7 mouse cellular contexts compared by ENCODE assay signal in genomic region chr7:127018416-127019305, GRCm38 (mm10). TPM values are rescaled to one million over a fixed set of nuclear protein-coding genes. Genes with fewer than 3 reads are reported as not detected.
DNase-seq lines count a peak whose midpoint lies in the region; ATAC-seq and TF ChIP-seq lines count a peak whose summit lies in the region.

No protein-coding gene starts in this region.

- no peaks in the 10 kb centered on the region for H3K9me3 ChIP-seq in forebrain, embryonic 10.5 days
- no peaks in the 10 kb centered on the region for H3K9me3 ChIP-seq in hindbrain, embryonic 14.5 days (ENCODE audit: control insufficient read depth, low read length)
- H3K9me3 ChIP-seq in neural tube, embryonic 14.5 days (ENCODE audit: control insufficient read depth, low read length): no peaks in the 10 kb centered on the region

- TF ChIP-seq CTCF in left cerebral cortex, adult 2 months (IDR thresholded peaks at IDR 0.05): no peak

- H3K27ac ChIP-seq in left cerebral cortex, adult 2 months: peak overlapping the region; percentile 95
- H3K27ac ChIP-seq in forebrain, embryonic 10.5 days: peak overlapping the region; percentile 100
- H3K27ac ChIP-seq in hindbrain, embryonic 14.5 days: peak overlapping the region; percentile 39; the same call in 1 of the 2 replicates
- peak overlapping the region; percentile 4; the same call in 1 of the 2 replicates for H3K27ac ChIP-seq in neural tube, embryonic 14.5 days (ENCODE audit: low read depth, low read length)

- no peak for ATAC-seq in hindbrain, embryonic 14.5 days (ENCODE audit: low FRiP score)
- ATAC-seq in neural tube, embryonic 14.5 days (ENCODE audit: low read depth): no peak

- H3K27me3 ChIP-seq in forebrain, embryonic 10.5 days (ENCODE audit: poor library complexity, severe bottlenecking): no peaks in the 10 kb centered on the region
- no peaks in the 10 kb centered on the region for H3K27me3 ChIP-seq in hindbrain, embryonic 14.5 days (ENCODE audit: control insufficient read depth, insufficient read depth, low read length)
- H3K27me3 ChIP-seq in neural tube, embryonic 14.5 days (ENCODE audit: control insufficient read depth, insufficient read depth, low read length): no peaks in the 10 kb centered on the region

- peak overlapping the region; percentile 84 for H3K4me2 ChIP-seq in hindbrain, embryonic 14.5 days (replicated peaks)
- H3K4me2 ChIP-seq in neural tube, embryonic 14.5 days (ENCODE audit: low read depth, low read length): peak overlapping the region; percentile 98; the same call in 1 of the 2 replicates

- peak overlapping the region; percentile 82 for H3K9ac ChIP-seq in hindbrain, embryonic 14.5 days
- H3K9ac ChIP-seq in neural tube, embryonic 14.5 days (replicated peaks; ENCODE audit: low read depth, low read length): no peak overlapping the region

- H3K4me1 ChIP-seq in forebrain, embryonic 10.5 days: peaks cover 93% of the 10 kb centered on the region
- peaks cover 57% of the 10 kb centered on the region for H3K4me1 ChIP-seq in hindbrain, embryonic 14.5 days (replicated peaks; ENCODE audit: control insufficient read depth, insufficient read depth, low read length)
- H3K4me1 ChIP-seq in neural tube, embryonic 14.5 days (ENCODE audit: control insufficient read depth, insufficient read depth, low read length): peaks cover 59% of the 10 kb centered on the region

- intact Hi-C loops in left cerebral cortex, adult 2 months (cut with DNase I): no loop called here
- intact Hi-C loops in left cerebral cortex, postnatal 25 days (cut with DNase I): no loop called here

- H3K4me3 ChIP-seq in left cerebral cortex, adult 2 months: peak overlapping the region; percentile 69
- peak overlapping the region; percentile 92; the same call in 1 of the 2 replicates for H3K4me3 ChIP-seq in forebrain, embryonic 10.5 days
- H3K4me3 ChIP-seq in hindbrain, embryonic 14.5 days (replicated peaks; ENCODE audit: low read length): no peak overlapping the region
- H3K4me3 ChIP-seq in neural tube, embryonic 14.5 days (ENCODE audit: low read depth, low read length): no peak overlapping the region

- peaks cover 43% of the 10 kb centered on the region for H3K36me3 ChIP-seq in forebrain, embryonic 10.5 days (replicated peaks)
- H3K36me3 ChIP-seq in hindbrain, embryonic 14.5 days (replicated peaks; ENCODE audit: control insufficient read depth, insufficient read depth): peaks cover 43% of the 10 kb centered on the region
- peaks cover 16% of the 10 kb centered on the region for H3K36me3 ChIP-seq in neural tube, embryonic 14.5 days (ENCODE audit: control insufficient read depth, insufficient read depth, low read length)

- no peak for DNase-seq in left cerebral cortex, adult 2 months (ENCODE audit: extremely low spot score in 1 of 2, low spot score in 2 of 2)
- DNase-seq in left cerebral cortex, postnatal 25 days (ENCODE audit: low spot score in 2 of 2): no peak
- DNase-seq in forebrain, embryonic 10.5 days (ENCODE audit: extremely low spot score, low spot score): no peak
- no peak for DNase-seq in hindbrain, embryonic 14.5 days (ENCODE audit: low spot score)
- DNase-seq in thymus, postnatal 4 days: no peak
- DNase-seq in lung, postnatal 36 days: no peak

- WGBS in forebrain, embryonic 10.5 days: 90% methylated on average over 15 of the region's 15 CpGs
- WGBS in hindbrain, embryonic 14.5 days: 89% methylated on average over 15 of the region's 15 CpGs
- WGBS in neural tube, embryonic 14.5 days: 91% methylated on average over 15 of the region's 15 CpGs

RNA-seq across cellular contexts. Expression of gene Pagr1a, which starts 1.5 kb away (rescaled TPM):
- total RNA-seq in left cerebral cortex, adult 2 months (2021): 10 to 100 TPM; 15.1 to 27.1 TPM
- 10 to 100 TPM; 22.5 to 23.9 TPM for total RNA-seq in left cerebral cortex, postnatal 25 days (2021)
- polyA plus RNA-seq in forebrain, embryonic 10.5 days (2016; fragmentation: Nextera tagmentation; extraction: Ambion mirVana): 92.7 and 121 TPM in 2 replicates
- 31.5 and 38.6 TPM in 2 replicates for polyA plus RNA-seq in hindbrain, embryonic 14.5 days (2014; fragmentation: Nextera tagmentation; extraction: Ambion mirVana)
- polyA plus RNA-seq in neural tube, embryonic 14.5 days (2014; fragmentation: Nextera tagmentation; extraction: Ambion mirVana): 30.4 and 46.9 TPM in 2 replicates

RNA-seq across cellular contexts. Expression of gene Gm42742, which starts 2.2 kb away (rescaled TPM):
- 10 to 100 TPM; 61.0 to 66.3 TPM for total RNA-seq in left cerebral cortex, adult 2 months (2021)
- total RNA-seq in left cerebral cortex, postnatal 25 days (2021): 10 to 100 TPM; 39.2 to 43.8 TPM
- 32.6 and 46.7 TPM in 2 replicates for polyA plus RNA-seq in forebrain, embryonic 10.5 days (2016; fragmentation: Nextera tagmentation; extraction: Ambion mirVana)
- 51.9 and 52.3 TPM in 2 replicates for polyA plus RNA-seq in hindbrain, embryonic 14.5 days (2014; fragmentation: Nextera tagmentation; extraction: Ambion mirVana)
- polyA plus RNA-seq in neural tube, embryonic 14.5 days (2014; fragmentation: Nextera tagmentation; extraction: Ambion mirVana): 36.3 and 60.2 TPM in 2 replicates

RNA-seq across cellular contexts. Expression of gene Prrt2, which starts 2.4 kb away (rescaled TPM):
- total RNA-seq in left cerebral cortex, adult 2 months (2021): 100 to 1,000 TPM; 214 to 216 TPM
- 100 to 1,000 TPM; 191 to 195 TPM for total RNA-seq in left cerebral cortex, postnatal 25 days (2021)
- polyA plus RNA-seq in forebrain, embryonic 10.5 days (2016; fragmentation: Nextera tagmentation; extraction: Ambion mirVana): 3.5 and 4.0 TPM in 2 replicates
- 46.7 and 57.0 TPM in 2 replicates for polyA plus RNA-seq in hindbrain, embryonic 14.5 days (2014; fragmentation: Nextera tagmentation; extraction: Ambion mirVana)
- polyA plus RNA-seq in neural tube, embryonic 14.5 days (2014; fragmentation: Nextera tagmentation; extraction: Ambion mirVana): 41.4 and 63.5 TPM in 2 replicates

RNA-seq across cellular contexts. Expression of gene Pagr1b, which starts 2.4 kb away (rescaled TPM):
- total RNA-seq in left cerebral cortex, adult 2 months (2021): 1 to 10 TPM in 1 of 2 experiments, not detected in 1; 1.2 TPM
- 1 to 10 TPM in 1 of 2 experiments, under 1 TPM in 1; 0.66 to 2.3 TPM for total RNA-seq in left cerebral cortex, postnatal 25 days (2021)
- polyA plus RNA-seq in forebrain, embryonic 10.5 days (2016; fragmentation: Nextera tagmentation; extraction: Ambion mirVana): not detected in 2 replicates
- polyA plus RNA-seq in hindbrain, embryonic 14.5 days (2014; fragmentation: Nextera tagmentation; extraction: Ambion mirVana): 0.70 TPM in 1 of 2 replicates, not detected in the other
- not detected in 2 replicates for polyA plus RNA-seq in neural tube, embryonic 14.5 days (2014; fragmentation: Nextera tagmentation; extraction: Ambion mirVana)

RNA-seq across cellular contexts. Expression of gene Mvp, which starts 4.2 kb away (rescaled TPM):
- total RNA-seq in left cerebral cortex, adult 2 months (2021): 1 to 10 TPM; 7.2 to 8.3 TPM
- total RNA-seq in left cerebral cortex, postnatal 25 days (2021): 1 to 10 TPM; 5.2 to 6.7 TPM
- polyA plus RNA-seq in forebrain, embryonic 10.5 days (2016; fragmentation: Nextera tagmentation; extraction: Ambion mirVana): 3.3 TPM in 2 replicates
- polyA plus RNA-seq in hindbrain, embryonic 14.5 days (2014; fragmentation: Nextera tagmentation; extraction: Ambion mirVana): 3.4 and 4.0 TPM in 2 replicates
- 2.4 and 4.8 TPM in 2 replicates for polyA plus RNA-seq in neural tube, embryonic 14.5 days (2014; fragmentation: Nextera tagmentation; extraction: Ambion mirVana)

Comparison
In these comparisons a context has a peak if more than half of its experiments do, and no peak if none do; other contexts are left out.
1. H3K27ac ChIP-seq: peak in every context shown above with its lines; median percentile 100 in forebrain, embryonic 10.5 days; 95 in left cerebral cortex, adult 2 months; 39 in hindbrain, embryonic 14.5 days; 4 in neural tube, embryonic 14.5 days.
2. H3K4me3 ChIP-seq: peak in left cerebral cortex, adult 2 months (single experiment) and forebrain, embryonic 10.5 days (single experiment); none in hindbrain, embryonic 14.5 days (single experiment) and neural tube, embryonic 14.5 days (single experiment).